Mouse (Mus musculus) common myeloid progenitor, adult 5-6 weeks (primary cell): ENCODE results near the gene Wdr61. TPM values are rescaled to one million over a fixed set of nuclear protein-coding genes. Genes with fewer than 3 reads are reported as not detected.

Source experiments
- ATAC-seq: replicated peaks from 2 replicates; pipeline ENCODE4 v1.8.0; 2016; ENCODE audit warnings: low read depth, mild to moderate bottlenecking, moderate TSS enrichment, inconsistent platforms; ENCODE audit not compliant: poor library complexity, severe bottlenecking
- total RNA-seq: library from RNA; stranded (forward); fragments of 200-1000, 187-1606 nt; gene quantifications from 2 replicates; pipeline ENCODE4 v1.2.3, GENCODE M21; 2017

Wdr61 gene
- total RNA-seq, 1 experiment from 2014 or later: 105 TPM

- ATAC-seq: no peak
Observed at GRCm38 (mm10) chr9:54687246-54688236, 46.8 kb downstream of the Wdr61 start.

DNA sequence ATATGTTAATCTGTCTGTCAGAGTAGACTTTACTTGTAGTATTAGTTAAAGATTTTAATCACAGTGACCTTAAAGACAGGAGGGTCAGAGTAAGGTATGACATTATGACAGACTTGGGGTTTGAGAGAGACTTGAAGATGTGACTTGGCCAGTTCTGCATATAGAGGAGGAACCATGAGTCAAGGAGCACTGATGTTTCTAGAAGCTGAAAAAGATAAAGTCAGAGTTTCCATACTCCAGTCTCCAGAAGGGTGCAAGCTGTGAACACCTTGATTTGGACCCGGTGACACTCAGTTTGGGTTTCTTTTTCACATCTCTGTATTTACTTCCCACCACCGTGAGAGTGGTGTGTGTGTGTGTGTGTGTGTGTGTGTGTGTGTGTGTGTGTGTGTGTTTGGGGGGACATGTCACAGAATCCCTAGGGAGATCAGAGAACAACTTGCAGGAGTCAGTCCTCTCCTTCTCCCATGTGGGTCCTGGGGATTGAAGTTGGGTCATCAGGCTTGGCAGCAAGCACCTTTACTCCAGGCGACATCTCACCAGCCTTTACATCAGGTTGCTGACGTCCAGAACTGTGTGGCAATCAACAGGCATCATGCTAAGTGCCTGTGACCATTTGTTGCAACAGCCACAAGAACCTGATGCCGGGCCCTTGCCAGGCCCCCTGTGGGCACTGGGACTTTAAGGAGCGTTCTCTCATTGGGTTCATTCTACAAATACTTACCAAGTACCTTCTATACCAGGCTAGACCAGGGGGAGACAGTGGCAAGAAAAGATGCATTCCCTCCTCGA, 50.3 kb downstream of the Wdr61 start:
- no peak for ATAC-seq

GRCm38 (mm10) chr9:54682846-54683245, 51.5 kb downstream of the Wdr61 start:
- ATAC-seq: no peak

GRCm38 (mm10) chr9:54676531-54676986, 57.8 kb downstream of the Wdr61 start:
- ATAC-seq: peak; percentile 93

DNA sequence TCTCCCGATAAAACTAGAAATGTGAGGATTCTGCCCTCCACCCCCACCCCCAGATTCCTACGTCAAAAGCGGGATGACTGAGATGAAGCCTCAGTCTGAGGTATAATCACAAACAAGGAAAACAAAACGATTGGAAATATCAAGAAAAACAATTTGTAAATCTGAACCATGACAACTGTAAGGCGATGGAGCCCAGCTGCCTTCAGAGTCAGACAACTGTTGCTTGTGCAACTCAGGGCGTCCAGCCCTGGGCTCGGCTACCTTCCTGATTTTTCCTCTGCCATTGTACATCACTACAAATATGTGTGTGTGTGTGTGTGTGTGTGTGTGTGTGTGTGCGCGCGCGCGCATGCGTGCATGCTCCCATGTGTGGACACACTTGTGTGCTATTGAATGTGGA, 60.4 kb downstream of the Wdr61 start:
- ATAC-seq: no peak

DNA sequence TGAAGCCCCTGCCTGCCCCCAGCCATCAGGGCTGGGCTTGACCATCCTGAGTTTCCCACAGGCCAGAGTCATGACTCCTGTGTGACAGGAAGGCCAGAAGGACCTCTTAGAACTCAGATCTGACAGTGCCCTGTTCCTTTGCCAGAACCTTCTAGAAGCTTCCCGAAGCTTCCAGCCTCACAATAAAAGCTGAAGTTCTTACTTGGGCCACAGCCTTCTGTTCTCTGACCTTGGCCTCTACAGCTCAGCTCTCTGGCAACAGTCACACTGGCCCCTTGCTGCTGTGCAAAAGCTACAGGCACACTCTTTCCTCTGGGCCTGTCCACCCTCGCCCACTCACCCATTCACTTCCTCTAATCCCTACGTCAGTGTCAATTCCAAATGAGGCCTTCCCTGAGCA, 62.4 kb downstream of the Wdr61 start:
- ATAC-seq: no peak

DNA sequence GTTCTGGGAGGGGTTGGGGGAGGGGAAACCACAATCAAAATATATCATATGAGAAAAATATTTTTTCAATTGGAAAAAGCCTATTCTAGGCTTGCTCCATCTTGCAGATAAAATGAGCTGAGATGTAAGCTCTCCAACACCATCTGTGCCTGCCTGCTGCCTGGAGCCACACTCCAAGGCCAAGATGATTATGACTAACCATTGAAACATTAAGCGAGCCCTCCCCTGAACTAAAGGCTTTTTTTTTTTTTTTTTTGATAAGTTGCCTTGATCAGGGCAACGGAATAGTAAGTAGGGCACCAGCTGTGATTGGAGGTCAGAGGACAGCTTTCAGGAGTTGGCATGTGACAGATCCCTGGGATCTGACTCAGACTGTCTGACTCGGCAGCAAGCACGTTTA, 65.9 kb downstream of the Wdr61 start:
- no peak for ATAC-seq

GRCm38 (mm10) chr9:54666116-54666515, 68.2 kb downstream of the Wdr61 start:
- ATAC-seq: no peak

Other genes with a start within 250 kb of the Wdr61 start
- 3.2 and 7.7 TPM in 2 replicates for gene Dmxl2, start 232.9 kb downstream of the Wdr61 start, total RNA-seq
- gene Sh2d7, start 195.5 kb downstream of the Wdr61 start, total RNA-seq: not detected in 2 replicates
- not detected in 2 replicates for gene Cib2, start 174.3 kb downstream of the Wdr61 start, total RNA-seq
- 86.3 and 104 TPM in 2 replicates for gene Idh3a, start 148.2 kb downstream of the Wdr61 start, total RNA-seq
- not detected in 2 replicates for gene Acsbg1, start 72.6 kb downstream of the Wdr61 start, total RNA-seq
- gene Dnaja4, start 35.6 kb downstream of the Wdr61 start, total RNA-seq: 3.8 and 6.7 TPM in 2 replicates
- not detected in 2 replicates for gene Crabp1, start 30.2 kb upstream of the Wdr61 start, total RNA-seq
- 36.8 and 60.5 TPM in 2 replicates for gene Ireb2, start 129.3 kb upstream of the Wdr61 start, total RNA-seq
- gene Hykk, start 182.8 kb upstream of the Wdr61 start, total RNA-seq: 0.39 TPM in 1 of 2 replicates, not detected in the other
- 350 and 399 TPM in 2 replicates for gene Psma4, start 216.3 kb upstream of the Wdr61 start, total RNA-seq
- gene AY074887, start 216.5 kb upstream of the Wdr61 start, total RNA-seq: 0.91 TPM in 1 of 2 replicates, not detected in the other
- not detected in 2 replicates for gene Chrna5, start 246.4 kb upstream of the Wdr61 start, total RNA-seq